Mouse (Mus musculus): ENCODE measurements around the gene Spns1. TPM values are rescaled to one million over a fixed set of nuclear protein-coding genes. Genes with fewer than 3 reads are reported as not detected.

Gene Spns1
- polyA plus RNA-seq, 1 experiment from 2014 or later = 92.6 TPM

DNA sequence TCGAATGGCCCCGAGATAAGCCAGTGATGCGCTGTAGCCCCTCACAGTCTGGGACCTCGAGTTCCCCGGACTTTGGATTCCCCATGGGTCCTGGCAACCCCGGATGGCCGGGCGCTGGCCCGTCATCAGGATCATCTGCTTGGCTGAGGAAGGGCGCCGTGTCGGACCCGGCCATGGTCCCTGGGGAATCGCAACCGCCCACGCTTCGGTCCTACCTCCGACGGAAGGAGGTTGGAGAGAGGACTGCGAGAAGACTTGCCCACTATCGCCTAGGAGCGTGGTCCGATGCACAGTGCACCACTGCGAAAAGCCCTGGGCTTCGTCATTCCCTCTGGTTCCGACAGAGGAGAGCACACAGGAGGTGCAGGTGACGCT is 360 bp downstream of the Spns1 start:
- Histone ChIP-seq H3K4me3 (ENCODE audit: low read depth, low read length) (peak overlapping the region; percentile 85), H3K4me1 (ENCODE audit: control insufficient read depth, insufficient read depth, low read length) (peaks cover 17% of the 10 kb centered on the region), H3K27me3 (ENCODE audit: control insufficient read depth, insufficient read depth, low read depth, low read length) (no peaks in the 10 kb centered on the region), H3K27ac (ENCODE audit: low read length) (peak overlapping the region; percentile 65; the same call in 1 of the 2 replicates), H3K9me3 (replicated peaks; ENCODE audit: control insufficient read depth, low read length, poor library complexity, severe bottlenecking) (no peaks in the 10 kb centered on the region), H3K9ac (ENCODE audit: low read depth, low read length) (peak overlapping the region; percentile 85), H3K36me3 (ENCODE audit: control insufficient read depth, insufficient read depth, low read length) (peaks cover 11% of the 10 kb centered on the region), H3K4me2 (ENCODE audit: low read length) (peak overlapping the region; percentile 89)
- peak; percentile 77 for ATAC-seq
- under 1% methylated on average over 27 of the region's 27 CpGs for WGBS

DNA sequence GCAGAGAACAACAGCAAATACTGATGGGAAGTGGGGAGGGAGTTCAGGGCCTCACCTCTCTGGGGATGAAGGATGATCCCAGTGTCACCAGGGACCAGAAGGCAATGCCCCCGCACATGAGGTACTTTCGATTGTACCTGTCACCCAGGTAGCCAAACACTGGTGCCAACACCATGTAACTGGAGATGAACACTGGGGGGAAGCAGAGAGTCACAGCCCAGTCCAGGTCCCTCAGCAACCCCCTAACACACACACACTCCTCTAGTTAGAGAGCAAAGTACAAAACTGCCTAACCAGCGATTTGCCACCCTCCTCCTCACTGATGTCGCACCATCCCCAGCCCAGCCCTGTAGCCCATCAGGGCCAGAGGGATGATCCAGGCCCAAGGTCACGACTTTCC is 2.2 kb downstream of the Spns1 start:
- Histone ChIP-seq H3K27ac (ENCODE audit: low read length) (no peak overlapping the region), H3K27me3 (ENCODE audit: control insufficient read depth, insufficient read depth, low read depth, low read length) (no peaks in the 10 kb centered on the region), H3K4me1 (ENCODE audit: control insufficient read depth, insufficient read depth, low read length) (peaks cover 17% of the 10 kb centered on the region), H3K4me3 (ENCODE audit: low read depth, low read length) (no peak overlapping the region), H3K36me3 (ENCODE audit: control insufficient read depth, insufficient read depth, low read length) (peaks cover 27% of the 10 kb centered on the region), H3K9me3 (replicated peaks; ENCODE audit: control insufficient read depth, low read length, poor library complexity, severe bottlenecking) (no peaks in the 10 kb centered on the region), H3K4me2 (ENCODE audit: low read length) (no peak overlapping the region), H3K9ac (ENCODE audit: low read depth, low read length) (no peak overlapping the region)
- ATAC-seq = no peak
- 80% methylated on average over 5 of the region's 5 CpGs for WGBS

DNA sequence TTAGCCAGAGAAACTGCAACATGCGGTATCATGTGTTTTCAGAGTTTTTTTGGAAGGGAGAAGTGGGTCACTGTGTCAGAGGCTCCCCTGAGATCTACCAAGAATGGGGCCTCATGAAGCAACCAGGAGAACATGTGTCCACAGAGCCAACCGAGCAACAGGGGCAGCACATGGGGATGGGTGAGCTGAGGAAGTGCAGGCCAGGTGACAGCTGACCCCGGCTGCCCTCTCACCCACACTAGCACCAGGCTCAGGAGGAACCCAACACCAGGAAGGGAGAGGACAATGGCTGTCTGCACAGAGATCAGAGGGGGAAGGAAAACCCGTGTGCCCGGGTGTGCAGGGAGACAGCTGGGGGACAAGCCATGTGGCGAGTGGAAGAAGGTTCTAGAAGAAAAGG is 2.7 kb downstream of the Spns1 start:
- no peaks in the 10 kb centered on the region for H3K27me3 ChIP-seq (ENCODE audit: control insufficient read depth, insufficient read depth, low read depth, low read length)
- 82% methylated on average over 6 of the region's 6 CpGs for WGBS
- no peak overlapping the region for H3K4me3 ChIP-seq (ENCODE audit: low read depth, low read length)
- H3K9ac ChIP-seq (ENCODE audit: low read depth, low read length) = no peak overlapping the region
- H3K4me2 ChIP-seq (ENCODE audit: low read length) = no peak overlapping the region
- peaks cover 17% of the 10 kb centered on the region for H3K4me1 ChIP-seq (ENCODE audit: control insufficient read depth, insufficient read depth, low read length)
- no peak for ATAC-seq
- no peaks in the 10 kb centered on the region for H3K9me3 ChIP-seq (replicated peaks; ENCODE audit: control insufficient read depth, low read length, poor library complexity, severe bottlenecking)
- H3K36me3 ChIP-seq (ENCODE audit: control insufficient read depth, insufficient read depth, low read length) = peaks cover 32% of the 10 kb centered on the region
- H3K27ac ChIP-seq (ENCODE audit: low read length) = no peak overlapping the region

DNA sequence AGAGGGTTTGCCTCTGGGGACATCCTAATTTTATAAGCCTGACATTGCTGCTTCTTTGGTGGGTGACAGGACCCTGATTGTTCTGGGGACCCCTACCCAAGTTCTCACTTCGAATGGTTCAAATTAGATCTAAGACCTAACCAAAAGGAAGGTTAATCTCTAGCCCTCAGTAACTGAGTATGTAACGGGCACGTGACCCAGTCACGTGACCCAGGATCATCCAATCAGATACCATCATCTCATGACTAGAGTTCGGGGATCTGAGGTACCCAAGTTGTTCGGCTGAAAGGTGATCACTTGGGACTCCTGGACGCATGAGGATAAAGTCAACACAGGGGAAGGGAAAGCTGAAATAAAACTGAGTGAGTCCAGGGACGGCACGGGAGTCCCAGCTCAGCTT is 4.2 kb downstream of the Spns1 start:
- WGBS = 91% methylated on average over 9 of the region's 9 CpGs
- H3K36me3 ChIP-seq (ENCODE audit: control insufficient read depth, insufficient read depth, low read length) = peaks cover 32% of the 10 kb centered on the region
- ATAC-seq = no peak
- no peak overlapping the region for H3K27ac ChIP-seq (ENCODE audit: low read length)
- H3K4me2 ChIP-seq (ENCODE audit: low read length) = no peak overlapping the region
- H3K4me1 ChIP-seq (ENCODE audit: control insufficient read depth, insufficient read depth, low read length) = peaks cover 14% of the 10 kb centered on the region
- no peak overlapping the region for H3K4me3 ChIP-seq (ENCODE audit: low read depth, low read length)
- H3K27me3 ChIP-seq (ENCODE audit: control insufficient read depth, insufficient read depth, low read depth, low read length) = no peaks in the 10 kb centered on the region
- no peak overlapping the region for H3K9ac ChIP-seq (ENCODE audit: low read depth, low read length)
- H3K9me3 ChIP-seq (replicated peaks; ENCODE audit: control insufficient read depth, low read length, poor library complexity, severe bottlenecking) = no peaks in the 10 kb centered on the region

DNA sequence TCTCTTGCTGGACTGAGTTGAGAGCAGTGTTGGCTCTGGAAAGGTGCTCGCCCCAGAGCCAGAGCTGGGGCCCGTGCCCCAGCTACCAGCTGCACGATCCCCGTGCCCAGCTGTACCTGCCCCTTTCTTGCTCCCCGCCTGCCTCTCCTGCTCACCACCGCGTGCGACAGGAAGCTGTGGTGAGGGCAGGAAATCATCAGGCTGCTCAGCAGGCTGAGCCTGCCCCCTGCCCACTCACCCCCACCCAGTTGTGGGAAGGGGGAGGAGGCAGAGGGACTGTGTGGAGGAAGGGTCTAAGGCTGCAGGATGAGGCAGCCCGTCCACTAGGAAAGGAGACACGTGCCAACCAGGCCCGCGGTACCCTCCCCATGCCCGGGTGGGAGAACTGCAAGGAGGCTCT is 7.9 kb downstream of the Spns1 start, which contains the start of gene Lat:
Gene Lat (minus strand): TSS at position 178 of the 400 bp plus-strand sequence.
- Histone ChIP-seq H3K9me3 (replicated peaks; ENCODE audit: control insufficient read depth, low read length, poor library complexity, severe bottlenecking) (no peaks in the 10 kb centered on the region), H3K4me2 (ENCODE audit: low read length) (no peak within 1 kb of the TSS), H3K9ac (ENCODE audit: low read depth, low read length) (no peak within 1 kb of the TSS), H3K4me1 (ENCODE audit: control insufficient read depth, insufficient read depth, low read length) (no peaks in the 10 kb centered on the region), H3K36me3 (ENCODE audit: control insufficient read depth, insufficient read depth, low read length) (peaks cover 35% of the 10 kb centered on the region), H3K4me3 (ENCODE audit: low read depth, low read length) (no peak within 1 kb of the TSS), H3K27ac (ENCODE audit: low read length) (no peak within 1 kb of the TSS), H3K27me3 (ENCODE audit: control insufficient read depth, insufficient read depth, low read depth, low read length) (no peaks in the 10 kb centered on the region)
- 82% methylated on average over 13 of the region's 13 CpGs for WGBS
- no peak for ATAC-seq

DNA sequence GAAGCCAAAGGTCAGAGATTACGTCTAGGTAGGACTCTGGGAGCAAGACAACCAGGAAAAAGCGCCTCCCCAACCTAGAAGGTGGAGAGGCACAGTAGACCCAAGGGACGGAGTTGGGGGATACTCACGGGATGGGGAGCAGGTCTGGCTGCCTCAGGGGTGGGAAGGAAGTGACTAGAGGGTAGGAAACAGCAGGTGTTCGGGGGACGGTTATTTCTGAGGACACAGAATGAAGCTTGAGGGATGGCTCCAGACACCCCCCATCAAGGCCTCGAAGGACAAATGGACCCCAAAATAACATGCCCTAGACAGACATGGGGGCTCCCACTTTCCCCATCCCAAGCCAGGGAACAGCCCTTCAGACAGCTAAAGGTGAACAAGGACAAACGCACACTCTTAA is 8.9 kb downstream of the Spns1 start:
- 88% methylated on average over 8 of the region's 8 CpGs for WGBS
- no peaks in the 10 kb centered on the region for H3K27me3 ChIP-seq (ENCODE audit: control insufficient read depth, insufficient read depth, low read depth, low read length)
- no peak for ATAC-seq

DNA sequence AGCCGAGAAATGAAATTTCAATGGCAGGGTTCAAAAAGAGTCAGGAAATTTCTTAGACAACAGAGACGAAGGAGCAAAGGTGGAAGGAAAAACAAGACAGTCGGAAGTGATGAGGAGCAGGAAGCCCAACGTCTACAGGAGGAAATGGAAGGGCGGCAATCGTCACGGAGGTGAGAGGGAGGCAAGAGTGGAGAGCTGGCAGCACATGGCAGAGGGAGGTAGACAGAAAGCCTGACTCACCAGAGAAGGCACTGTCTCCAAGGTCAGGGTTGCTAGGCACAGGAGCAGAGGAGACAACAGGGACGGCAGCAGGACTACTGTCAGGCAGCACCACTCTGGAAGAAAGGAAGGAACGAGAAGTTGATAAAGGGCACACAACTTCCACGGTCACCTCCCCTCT is 9.6 kb downstream of the Spns1 start:
- H3K4me3 ChIP-seq (ENCODE audit: low read depth, low read length) = no peak overlapping the region
- no peaks in the 10 kb centered on the region for H3K27me3 ChIP-seq (ENCODE audit: control insufficient read depth, insufficient read depth, low read depth, low read length)
- no peaks in the 10 kb centered on the region for H3K9me3 ChIP-seq (replicated peaks; ENCODE audit: control insufficient read depth, low read length, poor library complexity, severe bottlenecking)
- no peak overlapping the region for H3K27ac ChIP-seq (ENCODE audit: low read length)
- no peak for ATAC-seq
- no peaks in the 10 kb centered on the region for H3K4me1 ChIP-seq (ENCODE audit: control insufficient read depth, insufficient read depth, low read length)
- H3K4me2 ChIP-seq (ENCODE audit: low read length) = no peak overlapping the region
- WGBS = 92% methylated on average over 10 of the region's 10 CpGs
- H3K9ac ChIP-seq (ENCODE audit: low read depth, low read length) = no peak overlapping the region
- H3K36me3 ChIP-seq (ENCODE audit: control insufficient read depth, insufficient read depth, low read length) = peaks cover 24% of the 10 kb centered on the region

More for the DNA sequence above, 8.9 kb downstream of the Spns1 start:
- Histone ChIP-seq H3K36me3 (ENCODE audit: control insufficient read depth, insufficient read depth, low read length) (peaks cover 30% of the 10 kb centered on the region), H3K9me3 (replicated peaks; ENCODE audit: control insufficient read depth, low read length, poor library complexity, severe bottlenecking) (no peaks in the 10 kb centered on the region), H3K4me3 (ENCODE audit: low read depth, low read length) (no peak overlapping the region), H3K4me1 (ENCODE audit: control insufficient read depth, insufficient read depth, low read length) (no peaks in the 10 kb centered on the region), H3K9ac (ENCODE audit: low read depth, low read length) (no peak overlapping the region), H3K27ac (ENCODE audit: low read length) (no peak overlapping the region), H3K4me2 (ENCODE audit: low read length) (no peak overlapping the region)

DNA sequence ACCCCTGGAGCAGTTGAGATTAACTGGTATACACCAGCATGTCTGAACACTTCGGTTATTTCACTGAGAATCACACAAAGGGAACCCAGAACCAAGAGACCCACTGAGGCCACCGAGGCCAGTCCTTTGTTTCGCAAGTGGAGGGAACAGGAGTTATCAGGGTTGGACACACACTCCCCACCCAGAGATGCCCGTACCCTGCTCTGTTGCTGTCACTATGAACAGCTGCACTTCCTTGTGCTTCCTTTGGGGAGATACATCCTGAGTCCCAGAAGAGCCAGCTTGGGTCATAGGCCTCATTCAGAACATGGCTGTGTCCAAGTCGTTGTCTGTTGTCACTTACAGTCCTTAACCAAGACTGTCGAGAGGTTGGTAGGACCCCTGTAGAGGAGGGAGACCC is 14.2 kb downstream of the Spns1 start:
- no peak overlapping the region for H3K4me3 ChIP-seq (ENCODE audit: low read depth, low read length)
- peaks cover 3% of the 10 kb centered on the region for H3K36me3 ChIP-seq (ENCODE audit: control insufficient read depth, insufficient read depth, low read length)
- H3K9me3 ChIP-seq (replicated peaks; ENCODE audit: control insufficient read depth, low read length, poor library complexity, severe bottlenecking) = no peaks in the 10 kb centered on the region
- no peak overlapping the region for H3K27ac ChIP-seq (ENCODE audit: low read length)
- H3K4me2 ChIP-seq (ENCODE audit: low read length) = no peak overlapping the region
- no peak overlapping the region for H3K9ac ChIP-seq (ENCODE audit: low read depth, low read length)
- H3K27me3 ChIP-seq (ENCODE audit: control insufficient read depth, insufficient read depth, low read depth, low read length) = no peaks in the 10 kb centered on the region
- 81% methylated on average over 6 of the region's 6 CpGs for WGBS
- no peaks in the 10 kb centered on the region for H3K4me1 ChIP-seq (ENCODE audit: control insufficient read depth, insufficient read depth, low read length)
- ATAC-seq = no peak

DNA sequence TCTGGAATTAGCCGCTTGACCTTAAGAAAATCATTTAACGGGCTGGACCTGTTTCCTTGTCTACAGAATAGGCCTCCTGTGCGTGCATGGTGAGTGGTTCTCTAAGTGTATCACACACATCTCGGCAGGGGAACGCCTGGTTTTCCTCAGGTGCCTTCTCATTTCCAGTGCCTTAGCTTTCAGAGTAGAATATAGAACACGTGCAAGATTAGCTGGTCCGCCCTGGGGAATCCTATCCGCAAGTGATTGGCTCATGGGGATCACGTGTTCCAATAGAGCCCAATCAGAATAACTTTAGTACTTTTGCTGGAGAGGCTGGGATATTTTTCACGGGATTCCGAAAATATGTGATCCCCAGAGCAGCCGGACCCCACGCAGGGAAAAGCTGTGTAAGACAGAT is 18.2 kb downstream of the Spns1 start:
- 77% methylated on average over 13 of the region's 13 CpGs for WGBS
- H3K27ac ChIP-seq (ENCODE audit: low read length) = no peak overlapping the region
- H3K4me2 ChIP-seq (ENCODE audit: low read length) = no peak overlapping the region
- no peak overlapping the region for H3K4me3 ChIP-seq (ENCODE audit: low read depth, low read length)
- H3K4me1 ChIP-seq (ENCODE audit: control insufficient read depth, insufficient read depth, low read length) = peaks cover 10% of the 10 kb centered on the region
- H3K9ac ChIP-seq (ENCODE audit: low read depth, low read length) = no peak overlapping the region
- no peaks in the 10 kb centered on the region for H3K9me3 ChIP-seq (replicated peaks; ENCODE audit: control insufficient read depth, low read length, poor library complexity, severe bottlenecking)
- no peaks in the 10 kb centered on the region for H3K27me3 ChIP-seq (ENCODE audit: control insufficient read depth, insufficient read depth, low read depth, low read length)
- ATAC-seq = no peak
- no peaks in the 10 kb centered on the region for H3K36me3 ChIP-seq (ENCODE audit: control insufficient read depth, insufficient read depth, low read length)

DNA sequence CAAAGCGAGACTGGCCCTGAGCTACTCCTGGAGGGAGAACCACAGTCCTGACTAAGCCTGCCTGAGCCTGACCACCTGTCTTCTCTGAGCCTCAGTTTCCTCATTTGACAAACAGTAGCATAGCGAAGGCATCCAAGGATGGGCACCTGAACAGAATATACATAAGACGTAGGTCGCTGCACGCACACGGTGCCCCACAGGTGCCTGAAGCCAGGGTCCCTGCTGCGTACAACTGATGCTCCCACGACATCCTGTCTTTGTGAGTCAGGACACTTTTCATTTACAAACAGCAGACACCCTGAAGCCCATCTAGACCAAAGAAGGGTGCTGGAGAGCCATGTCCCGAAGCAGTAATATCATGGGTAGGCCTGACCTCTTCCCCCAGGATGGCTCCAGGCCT is 18.8 kb downstream of the Spns1 start:
- no peak overlapping the region for H3K4me3 ChIP-seq (ENCODE audit: low read depth, low read length)
- H3K9ac ChIP-seq (ENCODE audit: low read depth, low read length) = no peak overlapping the region
- no peaks in the 10 kb centered on the region for H3K36me3 ChIP-seq (ENCODE audit: control insufficient read depth, insufficient read depth, low read length)
- peaks cover 10% of the 10 kb centered on the region for H3K4me1 ChIP-seq (ENCODE audit: control insufficient read depth, insufficient read depth, low read length)
- no peak overlapping the region for H3K27ac ChIP-seq (ENCODE audit: low read length)
- H3K9me3 ChIP-seq (replicated peaks; ENCODE audit: control insufficient read depth, low read length, poor library complexity, severe bottlenecking) = no peaks in the 10 kb centered on the region
- no peak overlapping the region for H3K4me2 ChIP-seq (ENCODE audit: low read length)
- H3K27me3 ChIP-seq (ENCODE audit: control insufficient read depth, insufficient read depth, low read depth, low read length) = no peaks in the 10 kb centered on the region
- WGBS = 94% methylated on average over 9 of the region's 9 CpGs
- ATAC-seq = no peak
